Comparison of ENCODE assay signal across 33 mouse cellular contexts in the genomic region with DNA sequence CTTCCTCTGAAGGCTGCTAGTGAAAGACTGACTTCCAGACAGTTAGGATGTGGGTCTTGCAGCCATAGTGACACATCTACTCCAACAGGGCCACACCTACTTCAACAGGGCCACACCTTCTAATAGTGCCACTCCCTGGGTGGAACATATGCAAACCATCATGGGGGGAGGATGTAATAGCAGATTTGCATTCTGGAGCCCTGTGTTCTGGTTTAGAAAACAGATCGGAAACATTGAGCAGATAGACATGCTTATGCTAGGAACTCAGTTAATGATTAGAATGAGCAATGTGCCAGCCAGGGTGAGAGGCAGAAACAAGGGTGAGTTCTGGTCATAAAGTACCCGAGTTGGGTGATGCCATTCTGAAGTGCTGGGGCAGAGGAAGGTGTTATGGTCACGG. TPM values are rescaled to one million over a fixed set of nuclear protein-coding genes. Genes with fewer than 3 reads are reported as not detected.
"Had no signal": no experiment of that assay in that cellular context is flagged by ENCODE, and none has a peak within 500 bp of the region (broad histone marks: within the 10 kb centered on the region; RNA-seq: fewer than 3 reads in every experiment).

No protein-coding gene starts in this region.

- DNase-seq: heart, postnatal 10 days; heart, postnatal 14 days; heart, postnatal 36 days; heart, postnatal 4 days; kidney, adult 11 months; kidney, adult 18-20 months; kidney, adult 2 months; kidney, adult 8-10 months; kidney, adult 9 months; kidney, postnatal 10 days; kidney, postnatal 14 days; kidney, postnatal 25 days; kidney, postnatal 36 days; kidney, postnatal 4 days; layer of hippocampus, adult 9-11 months; layer of hippocampus, postnatal 36 days had no signal

- H3K4me1 ChIP-seq: heart, embryonic 10.5 days; heart, embryonic 15.5 days; hindbrain, embryonic 10.5 days; hindbrain, embryonic 12.5 days; hindbrain, embryonic 13.5 days; hindbrain, embryonic 15.5 days; intestine, embryonic 15.5 days; kidney, embryonic 15.5 days had no signal

- H3K27ac ChIP-seq: heart, embryonic 10.5 days; heart, embryonic 13.5 days; heart, embryonic 15.5 days; hindbrain, embryonic 10.5 days; hindbrain, embryonic 12.5 days; hindbrain, embryonic 13.5 days; hindbrain, embryonic 14.5 days; hindbrain, embryonic 15.5 days; hindbrain, postnatal 0 days; intestine, embryonic 15.5 days; kidney, embryonic 15.5 days; kidney, postnatal 0 days; layer of hippocampus, adult 2 months; left cerebral cortex, adult 2 months had no signal

- H3K36me3 ChIP-seq: heart, embryonic 10.5 days; heart, embryonic 12.5 days; heart, embryonic 13.5 days; heart, embryonic 15.5 days; hindbrain, embryonic 10.5 days; hindbrain, embryonic 12.5 days; hindbrain, embryonic 13.5 days; hindbrain, embryonic 15.5 days; intestine, embryonic 15.5 days; kidney, embryonic 15.5 days had no signal

- H3K27me3 ChIP-seq: heart, embryonic 12.5 days; heart, embryonic 13.5 days; heart, embryonic 15.5 days; hindbrain, embryonic 12.5 days; hindbrain, embryonic 13.5 days; hindbrain, embryonic 15.5 days; intestine, embryonic 15.5 days; kidney, embryonic 15.5 days had no signal

- H3K9ac ChIP-seq: heart, embryonic 12.5 days; heart, embryonic 13.5 days; heart, embryonic 15.5 days; hindbrain, embryonic 12.5 days; hindbrain, embryonic 13.5 days; hindbrain, embryonic 14.5 days; hindbrain, embryonic 15.5 days; intestine, embryonic 15.5 days; kidney, embryonic 15.5 days had no signal

- H3K4me3 ChIP-seq: heart, embryonic 10.5 days; heart, embryonic 12.5 days; heart, embryonic 13.5 days; heart, embryonic 15.5 days; hindbrain, embryonic 10.5 days; hindbrain, embryonic 12.5 days; hindbrain, embryonic 13.5 days; hindbrain, embryonic 15.5 days; intestine, embryonic 15.5 days; kidney, embryonic 15.5 days; layer of hippocampus, adult 2 months; left cerebral cortex, adult 2 months had no signal

- H3K9me3 ChIP-seq: heart, embryonic 10.5 days; heart, embryonic 12.5 days; heart, embryonic 13.5 days; heart, embryonic 15.5 days; hindbrain, embryonic 10.5 days; hindbrain, embryonic 12.5 days; hindbrain, embryonic 13.5 days; hindbrain, embryonic 15.5 days; intestine, embryonic 15.5 days; kidney, embryonic 15.5 days had no signal

- H3K4me2 ChIP-seq: heart, embryonic 11.5 days; heart, embryonic 12.5 days; heart, embryonic 13.5 days; heart, embryonic 15.5 days; hindbrain, embryonic 12.5 days; hindbrain, embryonic 13.5 days; hindbrain, embryonic 14.5 days; hindbrain, embryonic 15.5 days; intestine, embryonic 15.5 days; kidney, embryonic 15.5 days had no signal

RNA-seq across cellular contexts. Expression of a gene that starts 19.8 kb away (rescaled TPM):
- polyA plus RNA-seq: inflammation-experienced regulatory T-cells, adult 6 months had no signal
